Mouse (Mus musculus) ES-Bruce4 (cell line): ENCODE results near the gene Adssl1. TPM values are rescaled to one million over a fixed set of nuclear protein-coding genes. Genes with fewer than 3 reads are reported as not detected.
A peak's percentile ranks its signal among the peaks of the same experiment; 100 is the strongest.

Experiments
- H3K27ac ChIP-seq: 2 replicates; pipeline ENCODE4 v1.5.1; 2012; ENCODE audit warnings: low read length, inconsistent platforms; ENCODE audit not compliant: insufficient read depth
- H3K27me3 ChIP-seq: 2 replicates; pipeline ENCODE4 v1.6.1; 2012; ENCODE audit warnings: mild to moderate bottlenecking, low read length, inconsistent platforms; ENCODE audit not compliant: control insufficient read depth, poor library complexity, insufficient read depth, severe bottlenecking
- H3K36me3 ChIP-seq: 2 replicates; pipeline ENCODE4 v1.6.1; 2012; ENCODE audit warnings: inconsistent platforms, mild to moderate bottlenecking, low read length, moderate library complexity; ENCODE audit not compliant: control insufficient read depth, poor library complexity, insufficient read depth, severe bottlenecking
- H3K4me1 ChIP-seq: one replicate; pipeline ENCODE4 v1.8.1; 2011; ENCODE audit warnings: low read length; ENCODE audit not compliant: control insufficient read depth, insufficient read depth
- H3K4me3 ChIP-seq: 2 replicates; pipeline ENCODE4 v1.5.1; 2011; ENCODE audit warnings: low read depth, mild to moderate bottlenecking, low read length
- H3K9ac ChIP-seq: 2 replicates; pipeline ENCODE4 v1.6.1; 2012; ENCODE audit warnings: low read depth, mild to moderate bottlenecking, inconsistent platforms; ENCODE audit not compliant: poor library complexity, severe bottlenecking
- H3K9me3 ChIP-seq: replicated peaks from 2 replicates; pipeline ENCODE4 v1.6.1; 2012; ENCODE audit warnings: mild to moderate bottlenecking, low read length, inconsistent platforms; ENCODE audit not compliant: control insufficient read depth, poor library complexity, insufficient read depth, severe bottlenecking
- CTCF ChIP-seq: IDR thresholded peaks from one replicate; pipeline ENCODE4 v1.8.1; 2011; ENCODE audit warnings: low read depth, low read length
- EP300 ChIP-seq: IDR thresholded peaks from 2 replicates; pipeline ENCODE4 v1.6.1; 2011; ENCODE audit warnings: low read depth, low read length; ENCODE audit not compliant: insufficient read depth
- POLR2A ChIP-seq: IDR thresholded peaks from one replicate; pipeline ENCODE4 v1.8.1; 2011; ENCODE audit warnings: low read length; ENCODE audit not compliant: insufficient read depth
- polyA plus RNA-seq: library from polyadenylated mRNA; stranded (reverse); fragments of >200 nt; gene quantifications from 2 replicates; pipeline ENCODE4 v1.2.4, GENCODE M21; 2011; ENCODE audit warnings: low read depth; ENCODE audit not compliant: missing spikeins, insufficient read depth, insufficient read length

Adssl1 gene
- polyA plus RNA-seq, 1 experiment, result 6.6 TPM

- no peak for TF ChIP-seq CTCF
- TF ChIP-seq EP300, result no peak
- TF ChIP-seq POLR2A, result no peak
- Histone ChIP-seq H3K9me3 (no peaks in the 10 kb centered on the region), H3K9ac (no peak overlapping the region), H3K27me3 (no peaks in the 10 kb centered on the region), H3K36me3 (no peaks in the 10 kb centered on the region), H3K4me1 (peaks cover 5% of the 10 kb centered on the region), H3K4me3 (no peak overlapping the region), H3K27ac (no peak overlapping the region)
These were observed 12.4 kb downstream of the Adssl1 start for GRCm38 (mm10) chr12:112632084-112632777.

- TF ChIP-seq EP300, result no peak
- TF ChIP-seq POLR2A, result no peak
- TF ChIP-seq CTCF, result no peak
- no peak overlapping the region for H3K27ac ChIP-seq
These were observed 13.1 kb downstream of the Adssl1 start for GRCm38 (mm10) chr12:112632907-112633306.

GRCm38 (mm10) chr12:112633686-112634085, 13.8 kb downstream of the Adssl1 start:
- H3K9me3 ChIP-seq, result no peaks in the 10 kb centered on the region
- no peak overlapping the region for H3K4me3 ChIP-seq
- no peak overlapping the region for H3K27ac ChIP-seq
- no peak overlapping the region for H3K9ac ChIP-seq
- H3K4me1 ChIP-seq, result peaks cover 5% of the 10 kb centered on the region
- H3K27me3 ChIP-seq, result no peaks in the 10 kb centered on the region
- no peaks in the 10 kb centered on the region for H3K36me3 ChIP-seq
- TF ChIP-seq EP300 (no peak), POLR2A (no peak), CTCF (peak; percentile 32)

More at GRCm38 (mm10) chr12:112632907-112633306, 13.1 kb downstream of the Adssl1 start:
- Histone ChIP-seq H3K36me3 (no peaks in the 10 kb centered on the region), H3K9ac (no peak overlapping the region), H3K27me3 (no peaks in the 10 kb centered on the region), H3K4me3 (no peak overlapping the region), H3K4me1 (peaks cover 5% of the 10 kb centered on the region), H3K9me3 (no peaks in the 10 kb centered on the region)

- Histone ChIP-seq H3K27me3 (no peaks in the 10 kb centered on the region), H3K4me1 (no peaks in the 10 kb centered on the region), H3K9ac (no peak overlapping the region), H3K36me3 (no peaks in the 10 kb centered on the region), H3K27ac (no peak overlapping the region), H3K4me3 (no peak overlapping the region), H3K9me3 (no peaks in the 10 kb centered on the region)
- no peak for TF ChIP-seq EP300
- TF ChIP-seq POLR2A, result no peak
- no peak for TF ChIP-seq CTCF
These were observed 19.7 kb downstream of the Adssl1 start for GRCm38 (mm10) chr12:112639526-112639925.

GRCm38 (mm10) chr12:112643126-112643525, 23.3 kb downstream of the Adssl1 start:
- Histone ChIP-seq H3K9ac (no peak overlapping the region), H3K27ac (no peak overlapping the region), H3K4me1 (no peaks in the 10 kb centered on the region), H3K36me3 (peaks cover 9% of the 10 kb centered on the region), H3K9me3 (no peaks in the 10 kb centered on the region), H3K4me3 (no peak overlapping the region), H3K27me3 (no peaks in the 10 kb centered on the region)
- TF ChIP-seq POLR2A (no peak), CTCF (no peak), EP300 (no peak)

GRCm38 (mm10) chr12:112644180-112644854, 24.5 kb downstream of the Adssl1 start, which contains the start of gene Siva1:
Gene Siva1, plus strand, starts transcription at chr12:112644679.
- TF ChIP-seq POLR2A (no peak), EP300 (0 out of 2 replicates have a peak, but pooled peaks have one; percentile 6), CTCF (no peak)
- peak within 1 kb of the TSS; percentile 90 for H3K4me3 ChIP-seq
- H3K27ac ChIP-seq, result no peak within 1 kb of the TSS; the same call in 1 of the 2 replicates

More at GRCm38 (mm10) chr12:112644180-112644854, 24.5 kb downstream of the Adssl1 start, which contains the start of gene Siva1:
- no peaks in the 10 kb centered on the region for H3K9me3 ChIP-seq
- no peaks in the 10 kb centered on the region for H3K27me3 ChIP-seq
- H3K4me1 ChIP-seq, result no peaks in the 10 kb centered on the region
- peaks cover 13% of the 10 kb centered on the region for H3K36me3 ChIP-seq
- H3K9ac ChIP-seq, result peak within 1 kb of the TSS; percentile 89
